Mouse (Mus musculus): ENCODE results near the gene Aanat. TPM values are rescaled to one million over a fixed set of nuclear protein-coding genes. Genes with fewer than 3 reads are reported as not detected.

The Aanat gene
- not detected in 2 replicates for polyA plus RNA-seq (2012; rRNA removed)

DNA sequence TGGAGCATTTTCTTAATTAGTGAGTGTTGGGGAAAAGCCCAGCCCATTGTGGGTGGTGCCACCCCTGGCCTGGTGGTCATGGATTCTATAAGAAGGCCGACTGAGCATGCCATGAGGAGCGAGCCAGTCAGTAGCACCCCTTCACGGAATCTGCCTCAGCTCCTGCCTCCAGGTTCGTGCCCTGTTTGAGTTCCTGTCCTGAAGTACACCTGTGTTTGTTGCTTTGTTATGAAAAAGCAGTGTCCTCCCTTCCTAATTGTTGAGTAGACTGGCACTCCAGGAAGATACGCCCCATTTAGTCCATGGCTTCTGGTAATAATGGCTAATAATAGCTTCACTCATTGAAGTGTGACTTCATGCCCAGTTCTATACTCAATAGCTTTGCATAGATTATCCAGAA is at the start of gene Aanat:
Gene Aanat (plus strand): TSS at position 123 of the 400 bp plus-strand sequence.

DNA sequence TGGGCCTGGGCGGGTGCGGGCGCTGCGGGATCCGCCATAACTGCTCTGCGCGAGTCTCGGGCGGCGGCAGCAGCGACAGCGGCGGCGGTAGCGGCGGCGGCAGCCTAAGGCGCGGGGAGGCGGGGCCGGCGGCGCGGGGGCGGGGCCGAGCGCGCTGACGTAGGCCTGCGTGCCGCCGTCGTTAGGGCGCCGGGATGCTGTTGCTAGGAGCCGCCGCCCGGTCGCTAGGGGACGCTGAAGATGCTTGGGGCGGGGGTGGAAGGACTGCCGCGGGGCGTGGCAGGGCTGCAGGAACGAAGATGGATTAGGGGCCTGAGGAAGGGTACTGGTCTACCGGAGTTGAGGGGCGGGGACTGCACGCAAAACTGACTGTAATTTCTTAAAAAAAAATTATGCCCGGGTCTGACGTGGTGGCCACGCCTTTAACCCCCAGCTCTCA is 4.8 kb upstream of the Aanat start, which contains the start of gene Ube2o:
Gene Ube2o (minus strand): TSS at position 72 of the 439 bp plus-strand sequence.

DNA sequence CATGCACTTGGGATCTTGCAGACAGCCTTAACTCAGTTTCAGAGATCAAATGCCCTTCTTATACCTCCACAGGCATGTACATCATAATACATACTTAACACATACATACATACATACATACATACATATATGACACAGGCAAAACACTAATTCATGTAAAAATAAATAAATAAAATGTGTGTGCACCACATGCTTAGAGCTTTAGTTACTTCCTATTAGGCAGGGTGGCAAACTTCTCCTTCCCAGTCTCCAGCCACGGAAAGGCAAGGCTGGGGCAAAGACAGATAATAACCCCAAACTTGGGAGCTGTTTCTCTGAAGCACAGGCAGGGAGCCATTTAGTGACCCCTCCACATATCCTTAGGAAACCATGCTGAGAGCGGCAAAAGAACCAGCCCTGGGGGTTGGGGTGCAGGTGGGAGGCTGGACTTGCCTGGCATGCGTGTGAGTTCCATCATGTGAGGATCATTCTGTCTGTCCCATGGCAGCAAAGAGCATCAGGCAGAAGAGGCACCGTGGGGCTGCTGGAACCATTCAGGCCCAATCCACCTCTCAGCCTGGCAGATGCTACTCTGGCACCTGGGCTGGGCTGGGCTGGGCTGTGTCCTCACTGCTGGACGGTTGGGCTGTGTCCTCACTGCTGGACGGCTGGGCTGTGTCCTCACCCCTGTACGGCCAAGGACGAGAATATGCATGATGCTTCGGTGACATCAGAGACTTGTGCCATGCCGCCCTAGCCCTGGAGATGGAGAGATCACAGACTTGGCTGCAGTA is 40.3 kb downstream of the Aanat start, which contains the start of gene Rhbdf2:
Gene Rhbdf2 (minus strand): TSS at position 721 of the 773 bp plus-strand sequence.

Other genes with a start within 250 kb of the Aanat start
- 0.58 and 0.62 TPM in 2 replicates for gene Rnf157, start 173.4 kb upstream of the Aanat start, polyA plus RNA-seq (2012; rRNA removed)
- 57.3 and 67.7 TPM in 2 replicates for gene Ubald2, start 152.3 kb upstream of the Aanat start, polyA plus RNA-seq (2012; rRNA removed)
- not detected in 2 replicates for gene Qrich2, start 120.2 kb upstream of the Aanat start, polyA plus RNA-seq (2012; rRNA removed)
- gene Prpsap1, start 92.2 kb upstream of the Aanat start, polyA plus RNA-seq (2012; rRNA removed) = 17.9 and 25.5 TPM in 2 replicates
- 21.8 and 21.9 TPM in 2 replicates for gene Sphk1, start 55.5 kb upstream of the Aanat start, polyA plus RNA-seq (2012; rRNA removed)
- 28.0 and 33.6 TPM in 2 replicates for gene Ube2o, start 5.0 kb upstream of the Aanat start, polyA plus RNA-seq (2012; rRNA removed)
- 7.1 and 8.3 TPM in 2 replicates for gene Rhbdf2, start 40.6 kb downstream of the Aanat start, polyA plus RNA-seq (2012; rRNA removed)
- gene Prcd, start 67.1 kb downstream of the Aanat start, polyA plus RNA-seq (2012; rRNA removed) = 0.07 and 0.17 TPM in 2 replicates
- gene Cygb, start 67.9 kb downstream of the Aanat start, polyA plus RNA-seq (2012; rRNA removed) = 0.38 and 0.50 TPM in 2 replicates
- not detected in 2 replicates for gene St6galnac1, start 189.1 kb downstream of the Aanat start, polyA plus RNA-seq (2012; rRNA removed)
- gene Mxra7, start 241.6 kb downstream of the Aanat start, polyA plus RNA-seq (2012; rRNA removed) = 0.93 and 1.1 TPM in 2 replicates